Mouse (Mus musculus): ENCODE results near the gene Hectd1. TPM values are rescaled to one million over a fixed set of nuclear protein-coding genes. Genes with fewer than 3 reads are reported as not detected.

Hectd1 gene
- polyA plus RNA-seq, 2 experiments = 35.8 to 44.0 TPM

GRCm38 (mm10) chr12:51729827-51730226 lies 99.5 kb downstream of the Hectd1 start:
- Histone ChIP-seq H3K27ac (replicated peaks; ENCODE audit: low read depth, low read length) (no peak overlapping the region), H3K4me1 (ENCODE audit: control insufficient read depth, insufficient read depth, low read length) (no peaks in the 10 kb centered on the region), H3K9ac (ENCODE audit: low read depth, low read length, severe bottlenecking) (no peak overlapping the region), H3K4me3 (replicated peaks; ENCODE audit: low read length) (no peak overlapping the region), H3K4me2 (replicated peaks; ENCODE audit: low read depth, low read length, severe bottlenecking) (no peak overlapping the region), H3K9me3 (ENCODE audit: control insufficient read depth, low read length) (no peaks in the 10 kb centered on the region), H3K36me3 (ENCODE audit: control insufficient read depth, insufficient read depth, low read length) (no peaks in the 10 kb centered on the region; the same call in 1 of the 2 replicates), H3K27me3 (ENCODE audit: control insufficient read depth, insufficient read depth, low read length) (no peaks in the 10 kb centered on the region)
- 92% methylated on average over 9 of the region's 9 CpGs for WGBS
- no peak for ATAC-seq (ENCODE audit: low FRiP score, low read depth)
- DNase-seq (ENCODE audit: low spot score) = no peak
- no peak for TF ChIP-seq POLR2A (IDR thresholded peaks at IDR 0.05; ENCODE audit: borderline replicate concordance, extremely low read depth, insufficient read depth, insufficient read length)

- DNase-seq (ENCODE audit: low spot score) (no peak), ATAC-seq (ENCODE audit: low FRiP score, low read depth) (0 out of 2 replicates have a peak, but pooled peaks have one; percentile 26)
- H3K4me2 ChIP-seq (replicated peaks; ENCODE audit: low read depth, low read length, severe bottlenecking) = no peak overlapping the region
- no peaks in the 10 kb centered on the region for H3K9me3 ChIP-seq (ENCODE audit: control insufficient read depth, low read length)
- WGBS = 74% methylated on average over 11 of the region's 11 CpGs
- no peak for TF ChIP-seq POLR2A (IDR thresholded peaks at IDR 0.05; ENCODE audit: borderline replicate concordance, extremely low read depth, insufficient read depth, insufficient read length)
- no peak overlapping the region for H3K9ac ChIP-seq (ENCODE audit: low read depth, low read length, severe bottlenecking)
- H3K27me3 ChIP-seq (ENCODE audit: control insufficient read depth, insufficient read depth, low read length) = no peaks in the 10 kb centered on the region
- peaks cover under 1% of the 10 kb centered on the region; the same call in 1 of the 2 replicates for H3K36me3 ChIP-seq (ENCODE audit: control insufficient read depth, insufficient read depth, low read length)
- no peak overlapping the region for H3K4me3 ChIP-seq (replicated peaks; ENCODE audit: low read length)
- H3K27ac ChIP-seq (replicated peaks; ENCODE audit: low read depth, low read length) = 0 out of 2 replicates have a peak overlapping the region, but pooled peaks have one; percentile 33
- H3K4me1 ChIP-seq (ENCODE audit: control insufficient read depth, insufficient read depth, low read length) = no peaks in the 10 kb centered on the region
Measured at GRCm38 (mm10) chr12:51729058-51729457, 100.3 kb downstream of the Hectd1 start.

GRCm38 (mm10) chr12:51721836-51722235 lies 107.5 kb downstream of the Hectd1 start:
- DNase-seq (ENCODE audit: low spot score) = no peak
- 89% methylated on average over 8 of the region's 8 CpGs for WGBS
- Histone ChIP-seq H3K9me3 (ENCODE audit: control insufficient read depth, low read length) (no peaks in the 10 kb centered on the region), H3K4me1 (ENCODE audit: control insufficient read depth, insufficient read depth, low read length) (no peaks in the 10 kb centered on the region), H3K27me3 (ENCODE audit: control insufficient read depth, insufficient read depth, low read length) (no peaks in the 10 kb centered on the region), H3K4me2 (replicated peaks; ENCODE audit: low read depth, low read length, severe bottlenecking) (no peak overlapping the region), H3K36me3 (ENCODE audit: control insufficient read depth, insufficient read depth, low read length) (peaks cover 6% of the 10 kb centered on the region), H3K4me3 (replicated peaks; ENCODE audit: low read length) (no peak overlapping the region), H3K9ac (ENCODE audit: low read depth, low read length, severe bottlenecking) (no peak overlapping the region), H3K27ac (replicated peaks; ENCODE audit: low read depth, low read length) (no peak overlapping the region)
- no peak for TF ChIP-seq POLR2A (IDR thresholded peaks at IDR 0.05; ENCODE audit: borderline replicate concordance, extremely low read depth, insufficient read depth, insufficient read length)
- ATAC-seq (ENCODE audit: low FRiP score, low read depth) = peak; percentile 30; the same call in 1 of the 2 replicates

GRCm38 (mm10) chr12:51718617-51719016 lies 110.7 kb downstream of the Hectd1 start:
- ATAC-seq (ENCODE audit: low FRiP score, low read depth) (no peak), DNase-seq (ENCODE audit: low spot score) (no peak)
- H3K4me3 ChIP-seq (replicated peaks; ENCODE audit: low read length) = no peak overlapping the region
- no peaks in the 10 kb centered on the region for H3K9me3 ChIP-seq (ENCODE audit: control insufficient read depth, low read length)
- no peak overlapping the region for H3K9ac ChIP-seq (ENCODE audit: low read depth, low read length, severe bottlenecking)
- H3K4me1 ChIP-seq (ENCODE audit: control insufficient read depth, insufficient read depth, low read length) = no peaks in the 10 kb centered on the region
- WGBS = 86% methylated on average over 6 of the region's 6 CpGs
- no peaks in the 10 kb centered on the region for H3K27me3 ChIP-seq (ENCODE audit: control insufficient read depth, insufficient read depth, low read length)
- TF ChIP-seq POLR2A (IDR thresholded peaks at IDR 0.05; ENCODE audit: borderline replicate concordance, extremely low read depth, insufficient read depth, insufficient read length) = no peak
- no peak overlapping the region for H3K4me2 ChIP-seq (replicated peaks; ENCODE audit: low read depth, low read length, severe bottlenecking)
- H3K36me3 ChIP-seq (ENCODE audit: control insufficient read depth, insufficient read depth, low read length) = peaks cover 3% of the 10 kb centered on the region
- H3K27ac ChIP-seq (replicated peaks; ENCODE audit: low read depth, low read length) = no peak overlapping the region

GRCm38 (mm10) chr12:51712685-51713084 lies 116.7 kb downstream of the Hectd1 start:
- 57% methylated on average over 1 of the region's 1 CpGs for WGBS

GRCm38 (mm10) chr12:51710154-51710553 lies 119.2 kb downstream of the Hectd1 start:
- DNase-seq (ENCODE audit: low spot score) = no peak
- no peaks in the 10 kb centered on the region for H3K36me3 ChIP-seq (ENCODE audit: control insufficient read depth, insufficient read depth, low read length)
- no peaks in the 10 kb centered on the region for H3K27me3 ChIP-seq (ENCODE audit: control insufficient read depth, insufficient read depth, low read length)
- no peak overlapping the region for H3K4me2 ChIP-seq (replicated peaks; ENCODE audit: low read depth, low read length, severe bottlenecking)
- 65% methylated on average over 5 of the region's 5 CpGs for WGBS
- no peak overlapping the region for H3K27ac ChIP-seq (replicated peaks; ENCODE audit: low read depth, low read length)
- ATAC-seq (ENCODE audit: low FRiP score, low read depth) = no peak
- no peak for TF ChIP-seq POLR2A (IDR thresholded peaks at IDR 0.05; ENCODE audit: borderline replicate concordance, extremely low read depth, insufficient read depth, insufficient read length)
- no peak overlapping the region for H3K9ac ChIP-seq (ENCODE audit: low read depth, low read length, severe bottlenecking)
- no peak overlapping the region for H3K4me3 ChIP-seq (replicated peaks; ENCODE audit: low read length)
- H3K9me3 ChIP-seq (ENCODE audit: control insufficient read depth, low read length) = no peaks in the 10 kb centered on the region
- no peaks in the 10 kb centered on the region for H3K4me1 ChIP-seq (ENCODE audit: control insufficient read depth, insufficient read depth, low read length)

More at GRCm38 (mm10) chr12:51712685-51713084, 116.7 kb downstream of the Hectd1 start:
- no peak for ATAC-seq (ENCODE audit: low FRiP score, low read depth)
- H3K9me3 ChIP-seq (ENCODE audit: control insufficient read depth, low read length) = no peaks in the 10 kb centered on the region
- DNase-seq (ENCODE audit: low spot score) = no peak
- H3K27ac ChIP-seq (replicated peaks; ENCODE audit: low read depth, low read length) = no peak overlapping the region
- no peak overlapping the region for H3K9ac ChIP-seq (ENCODE audit: low read depth, low read length, severe bottlenecking)
- H3K36me3 ChIP-seq (ENCODE audit: control insufficient read depth, insufficient read depth, low read length) = no peaks in the 10 kb centered on the region
- H3K4me3 ChIP-seq (replicated peaks; ENCODE audit: low read length) = no peak overlapping the region
- no peak overlapping the region for H3K4me2 ChIP-seq (replicated peaks; ENCODE audit: low read depth, low read length, severe bottlenecking)
- no peak for TF ChIP-seq POLR2A (IDR thresholded peaks at IDR 0.05; ENCODE audit: borderline replicate concordance, extremely low read depth, insufficient read depth, insufficient read length)
- no peaks in the 10 kb centered on the region for H3K27me3 ChIP-seq (ENCODE audit: control insufficient read depth, insufficient read depth, low read length)
- no peaks in the 10 kb centered on the region for H3K4me1 ChIP-seq (ENCODE audit: control insufficient read depth, insufficient read depth, low read length)
